13 mouse cellular contexts compared by ENCODE assay signal in the genomic region with DNA sequence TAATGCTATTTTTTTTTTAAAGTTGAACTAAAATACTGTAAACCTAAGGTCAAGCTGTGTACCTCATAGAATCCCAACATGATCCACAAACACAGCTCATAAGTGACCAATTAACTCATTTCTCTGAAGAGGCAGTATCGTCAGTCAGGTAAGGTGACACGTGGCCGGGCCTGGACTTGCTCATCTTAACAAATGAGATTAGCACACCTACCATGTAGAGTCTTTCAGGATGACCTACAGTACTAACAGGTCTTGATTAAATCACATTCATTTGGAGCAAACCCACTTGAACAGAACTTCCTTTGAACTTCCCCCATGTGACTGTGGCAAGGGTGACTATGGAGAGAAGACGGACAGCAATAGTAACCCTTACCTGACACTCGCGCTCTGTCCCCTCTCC.
"Had no signal": no experiment of that assay in that cellular context is flagged by ENCODE, and none has a peak within 500 bp of the region (broad histone marks: within the 10 kb centered on the region; RNA-seq: fewer than 3 reads in every experiment).

No protein-coding gene starts in this region.

- DNase-seq: left cerebral cortex, postnatal 4 days; lung, adult 18-20 months; lung, postnatal 36 days; right cerebral cortex, adult 18-20 months; spleen, adult 18-20 months; thymus, adult 18-20 months; thymus, postnatal 14 days had no signal

- H3K4me1 ChIP-seq: midbrain, embryonic 13.5 days; neural tube, embryonic 15.5 days had no signal

- H3K4me3 ChIP-seq: limb, embryonic 13.5 days; midbrain, embryonic 13.5 days; myocyte; neural tube, embryonic 15.5 days had no signal

- H3K9ac ChIP-seq: limb, embryonic 13.5 days; liver, embryonic 14.5 days; midbrain, embryonic 13.5 days; neural tube, embryonic 15.5 days had no signal

- H3K9me3 ChIP-seq: limb, embryonic 13.5 days; midbrain, embryonic 13.5 days; neural tube, embryonic 15.5 days had no signal

- H3K4me2 ChIP-seq: limb, embryonic 13.5 days; midbrain, embryonic 13.5 days; neural tube, embryonic 15.5 days had no signal

- H3K36me3 ChIP-seq: limb, embryonic 13.5 days; midbrain, embryonic 13.5 days; neural tube, embryonic 15.5 days had no signal

- H3K27me3 ChIP-seq: limb, embryonic 13.5 days; midbrain, embryonic 13.5 days; neural tube, embryonic 15.5 days had no signal

- ATAC-seq: lung, postnatal 0 days; midbrain, embryonic 13.5 days had no signal

- H3K27ac ChIP-seq: limb, embryonic 13.5 days; liver, embryonic 14.5 days; midbrain, embryonic 13.5 days; neural tube, embryonic 15.5 days had no signal
